Mouse (Mus musculus): ENCODE measurements around the gene Tmem255a. TPM values are rescaled to one million over a fixed set of nuclear protein-coding genes. Genes with fewer than 3 reads are reported as not detected.

Tmem255a gene
- polyA plus RNA-seq (2017; shearing (Covaris generic)) = 1.2 TPM

DNA sequence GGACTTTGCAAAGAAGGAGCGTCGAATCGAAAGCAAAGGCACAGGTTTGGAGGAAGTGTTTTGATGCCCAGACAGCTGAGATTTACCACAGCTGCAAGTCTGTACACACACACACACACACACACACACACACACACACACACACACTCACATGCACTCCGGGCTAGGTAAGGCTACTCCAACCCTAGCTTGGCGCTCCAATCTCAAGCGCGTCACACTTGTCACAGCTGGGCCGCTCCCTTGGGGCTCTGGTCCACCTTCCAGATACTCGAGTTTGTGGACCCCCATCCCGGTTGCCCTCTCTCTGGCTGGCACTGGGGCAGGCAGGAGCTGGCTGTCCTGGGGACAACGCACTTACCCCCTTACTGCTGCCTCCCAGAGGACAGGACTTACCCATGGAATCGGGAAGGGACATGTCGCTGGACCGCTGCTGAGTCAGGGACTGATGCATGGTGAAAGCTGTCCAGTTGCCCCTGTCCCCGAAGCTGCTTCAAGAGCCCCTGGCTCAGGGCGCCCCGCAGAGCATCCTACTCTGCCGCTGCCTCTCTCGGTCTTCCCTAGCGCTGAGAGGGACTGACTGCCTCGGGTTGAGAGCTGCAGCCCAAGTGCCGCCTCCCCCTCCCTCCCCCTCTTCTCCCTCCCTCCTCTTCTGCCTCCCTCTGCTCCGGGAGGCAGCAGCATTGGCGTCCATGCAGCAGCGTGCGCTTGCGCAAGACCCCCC lies at the start of gene Tmem255a:
Tmem255a (minus strand) TSS at position 589 of the 721 bp plus-strand sequence.

DNA sequence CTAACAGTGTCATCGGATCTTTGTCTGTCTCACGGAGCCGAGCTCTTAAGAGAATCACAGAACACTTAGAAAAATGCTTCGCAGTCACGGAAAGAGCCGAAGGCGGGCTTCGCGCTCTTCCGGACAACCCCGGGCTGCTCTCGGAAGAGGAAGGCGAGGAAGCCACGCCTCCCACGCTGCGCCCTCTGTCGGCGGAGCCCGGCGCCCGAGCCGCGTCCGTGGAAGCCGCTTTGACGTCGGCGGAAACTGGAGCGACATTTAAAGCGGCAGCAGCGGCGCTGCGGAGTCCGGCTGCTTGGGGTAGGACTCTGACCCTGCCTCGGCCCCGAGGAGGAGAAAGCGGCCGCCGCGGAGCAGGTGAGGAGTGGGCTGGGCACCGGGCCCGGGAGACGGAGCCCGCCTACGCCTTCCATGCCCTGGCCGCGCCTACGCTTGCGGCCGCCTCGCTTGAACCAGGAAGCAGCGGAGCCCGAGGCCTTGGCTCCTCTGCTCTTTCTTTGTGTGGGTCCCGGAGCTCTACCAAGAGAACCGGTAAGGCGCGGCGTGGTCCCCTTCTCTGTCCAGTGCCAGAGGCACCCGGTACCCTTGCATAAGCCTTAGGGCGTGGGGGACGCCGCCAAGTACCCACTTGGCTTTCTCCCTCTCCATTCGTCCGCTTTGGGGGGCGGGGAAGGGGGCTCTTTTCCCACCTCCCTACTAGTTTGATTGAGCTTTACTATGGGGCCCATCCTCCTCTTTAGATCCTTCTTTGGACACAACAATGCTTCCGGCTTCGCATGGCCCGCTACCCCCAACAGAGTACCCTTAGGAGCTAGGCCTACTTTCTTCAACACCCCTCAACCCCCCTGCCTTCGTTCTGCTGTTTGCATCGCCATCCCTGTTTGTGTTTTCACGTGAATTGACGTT lies 62.4 kb downstream of the Tmem255a start, which contains the start of gene Zbtb33:
Zbtb33 (plus strand) TSS at position 242 of the 906 bp plus-strand sequence.

Other genes with a start within 250 kb of the Tmem255a start
- not detected for gene Btg1-ps1, start 233.6 kb downstream of the Tmem255a start, polyA plus RNA-seq (2017; shearing (Covaris generic))
- not detected for gene Btg1-ps2, start 209.3 kb downstream of the Tmem255a start, polyA plus RNA-seq (2017; shearing (Covaris generic))
- not detected for gene Rhox10, start 186.0 kb downstream of the Tmem255a start, polyA plus RNA-seq (2017; shearing (Covaris generic))
- not detected for gene Rhox11, start 167.3 kb downstream of the Tmem255a start, polyA plus RNA-seq (2017; shearing (Covaris generic))
- gene Rhox12, start 141.5 kb downstream of the Tmem255a start, polyA plus RNA-seq (2017; shearing (Covaris generic)) = not detected
- not detected for gene Rhox13, start 131.2 kb downstream of the Tmem255a start, polyA plus RNA-seq (2017; shearing (Covaris generic))
- gene Zbtb33, start 62.6 kb downstream of the Tmem255a start, polyA plus RNA-seq (2017; shearing (Covaris generic)) = 1.1 TPM
- not detected for gene Atp1b4, start 63.7 kb upstream of the Tmem255a start, polyA plus RNA-seq (2017; shearing (Covaris generic))
- gene Lamp2, start 204.0 kb upstream of the Tmem255a start, polyA plus RNA-seq (2017; shearing (Covaris generic)) = 77.7 TPM

Measured in inflammation-experienced regulatory T-cells, adult 16 weeks (primary cell).